ENCODE assay signal across 8 mouse cellular contexts in genomic region chr11:75460103-75460843, GRCm38 (mm10). TPM values are rescaled to one million over a fixed set of nuclear protein-coding genes. Genes with fewer than 3 reads are reported as not detected.
DNase-seq lines count a peak whose midpoint lies in the region; ATAC-seq and TF ChIP-seq lines count a peak whose summit lies in the region.

No protein-coding gene starts in this region.

- peak; percentile 72 for TF ChIP-seq POLR2A in heart, adult 2 months (IDR thresholded peaks at IDR 0.05; ENCODE audit: insufficient read depth, low read depth, low read length)
- no peak for TF ChIP-seq POLR2A in kidney, adult 2 months (IDR thresholded peaks at IDR 0.05; ENCODE audit: low read depth, low read length)
- no peak for TF ChIP-seq POLR2A in small intestine, adult 2 months (IDR thresholded peaks at IDR 0.05; ENCODE audit: low read depth, low read length)

- peak overlapping the region; percentile 59 for H3K9ac ChIP-seq in embryonic facial prominence, embryonic 12.5 days
- H3K9ac ChIP-seq in heart, adult 2 months (ENCODE audit: low read depth, low read length): peak overlapping the region; percentile 55
- peak overlapping the region; percentile 58 for H3K9ac ChIP-seq in limb, embryonic 11.5 days (ENCODE audit: low read length)
- peak overlapping the region; percentile 56 for H3K9ac ChIP-seq in midbrain, embryonic 13.5 days (replicated peaks)

- H3K4me3 ChIP-seq in embryonic facial prominence, embryonic 12.5 days: peak overlapping the region; percentile 69
- H3K4me3 ChIP-seq in heart, adult 2 months: peak overlapping the region; percentile 60
- H3K4me3 ChIP-seq in kidney, adult 2 months (ENCODE audit: insufficient read depth, low read depth, low read length): peak overlapping the region; percentile 49
- H3K4me3 ChIP-seq in limb, embryonic 11.5 days (ENCODE audit: low read depth, low read length): peak overlapping the region; percentile 65
- H3K4me3 ChIP-seq in midbrain, embryonic 13.5 days (replicated peaks): peak overlapping the region; percentile 85
- H3K4me3 ChIP-seq in small intestine, adult 2 months (ENCODE audit: low read depth, low read length): peak overlapping the region; percentile 66

- WGBS in embryonic facial prominence, embryonic 12.5 days: 2% methylated on average over 19 of the region's 19 CpGs
- 3% methylated on average over 19 of the region's 19 CpGs for WGBS in heart, adult 2 months
- WGBS in kidney, adult 2 months: 6% methylated on average over 19 of the region's 19 CpGs
- 3% methylated on average over 19 of the region's 19 CpGs for WGBS in limb, embryonic 11.5 days
- 2% methylated on average over 19 of the region's 19 CpGs for WGBS in midbrain, embryonic 13.5 days
- WGBS in small intestine, adult 2 months: 9% methylated on average over 19 of the region's 19 CpGs

- peak; percentile 98 for DNase-seq in 3T3-L1 (ENCODE audit: low read depth, low spot score)
- peak; percentile 85 for DNase-seq in adrenal gland, postnatal 25 days
- DNase-seq in heart, adult 2 months: peak; percentile 85 to 92
- peak; percentile 98 for DNase-seq in kidney, adult 2 months
- DNase-seq in limb, embryonic 11.5 days (ENCODE audit: low spot score): peak; percentile 87

- H3K36me3 ChIP-seq in embryonic facial prominence, embryonic 12.5 days: 0 out of 2 replicates have a peak, but pooled peaks cover 3% of the 10 kb centered on the region
- H3K36me3 ChIP-seq in heart, adult 2 months (ENCODE audit: control insufficient read depth, insufficient read depth, low read length): peaks cover 18% of the 10 kb centered on the region
- H3K36me3 ChIP-seq in kidney, adult 2 months (ENCODE audit: control insufficient read depth, insufficient read depth, low read length): peaks cover 6% of the 10 kb centered on the region
- H3K36me3 ChIP-seq in limb, embryonic 11.5 days (ENCODE audit: control insufficient read depth, insufficient read depth, low read length): no peaks in the 10 kb centered on the region
- peaks cover 8% of the 10 kb centered on the region for H3K36me3 ChIP-seq in midbrain, embryonic 13.5 days
- H3K36me3 ChIP-seq in small intestine, adult 2 months (ENCODE audit: control insufficient read depth, insufficient read depth, low read length): peaks cover 16% of the 10 kb centered on the region

- H3K27me3 ChIP-seq in embryonic facial prominence, embryonic 12.5 days: no peaks in the 10 kb centered on the region
- no peaks in the 10 kb centered on the region for H3K27me3 ChIP-seq in heart, adult 2 months (ENCODE audit: control insufficient read depth, insufficient read depth, low read length)
- no peaks in the 10 kb centered on the region for H3K27me3 ChIP-seq in kidney, adult 2 months (replicated peaks; ENCODE audit: control insufficient read depth, insufficient read depth, low read length)
- no peaks in the 10 kb centered on the region for H3K27me3 ChIP-seq in limb, embryonic 11.5 days (ENCODE audit: control insufficient read depth, insufficient read depth, low read length)
- no peaks in the 10 kb centered on the region; the same call in 1 of the 2 replicates for H3K27me3 ChIP-seq in midbrain, embryonic 13.5 days
- H3K27me3 ChIP-seq in small intestine, adult 2 months (ENCODE audit: control insufficient read depth, insufficient read depth, low read length): no peaks in the 10 kb centered on the region

- intact Hi-C loops in heart, adult 2 months (cut with DNase I): loop anchor here (2.0 to 5.0 kb wide), 3 partner anchors 51 to 628 kb away; partner anchors contain the start of genes Mnt and Rilp

- H3K4me1 ChIP-seq in embryonic facial prominence, embryonic 12.5 days: peaks cover 33% of the 10 kb centered on the region
- H3K4me1 ChIP-seq in heart, adult 2 months (ENCODE audit: control insufficient read depth, insufficient read depth, low read length): peaks cover 20% of the 10 kb centered on the region
- peaks cover 34% of the 10 kb centered on the region for H3K4me1 ChIP-seq in kidney, adult 2 months (ENCODE audit: control insufficient read depth, insufficient read depth, low read length)
- peaks cover 25% of the 10 kb centered on the region for H3K4me1 ChIP-seq in limb, embryonic 11.5 days (ENCODE audit: control insufficient read depth, insufficient read depth, low read length)
- H3K4me1 ChIP-seq in midbrain, embryonic 13.5 days (replicated peaks): peaks cover 36% of the 10 kb centered on the region
- H3K4me1 ChIP-seq in small intestine, adult 2 months (ENCODE audit: control insufficient read depth, insufficient read depth, insufficient read length, low read length): peaks cover 24% of the 10 kb centered on the region

- peak overlapping the region; percentile 98 for H3K4me2 ChIP-seq in embryonic facial prominence, embryonic 12.5 days (replicated peaks)
- H3K4me2 ChIP-seq in limb, embryonic 11.5 days (ENCODE audit: low read depth, severe bottlenecking): peak overlapping the region; percentile 78
- H3K4me2 ChIP-seq in midbrain, embryonic 13.5 days (replicated peaks): peak overlapping the region; percentile 98

- TF ChIP-seq EP300 in heart, adult 2 months (IDR thresholded peaks at IDR 0.05; ENCODE audit: insufficient read depth, low read depth, low read length): 0 out of 2 replicates have a peak, but pooled peaks have one; percentile 66

- no peak for TF ChIP-seq CTCF in heart, adult 2 months (IDR thresholded peaks at IDR 0.05)
- TF ChIP-seq CTCF in kidney, adult 2 months (conservative IDR thresholded peaks at IDR 0.05; ENCODE audit: insufficient read depth, insufficient read length, low read depth, low read length): no peak
- no peak for TF ChIP-seq CTCF in small intestine, adult 2 months (IDR thresholded peaks at IDR 0.05; ENCODE audit: extremely low read depth, insufficient read length, insufficient replicate concordance, low read depth, low read length)

- no peaks in the 10 kb centered on the region for H3K79me2 ChIP-seq in heart, adult 2 months (replicated peaks; ENCODE audit: control insufficient read depth, insufficient read depth, low read length)

- peak overlapping the region; percentile 95 for H3K27ac ChIP-seq in embryonic facial prominence, embryonic 12.5 days
- peak overlapping the region; percentile 97 for H3K27ac ChIP-seq in heart, adult 2 months
- H3K27ac ChIP-seq in kidney, adult 2 months (ENCODE audit: insufficient read depth, low read depth, low read length): peak overlapping the region; percentile 95
- peak overlapping the region; percentile 80 for H3K27ac ChIP-seq in limb, embryonic 11.5 days (replicated peaks; ENCODE audit: low read depth, low read length)
- peak overlapping the region; percentile 81 for H3K27ac ChIP-seq in midbrain, embryonic 13.5 days
- H3K27ac ChIP-seq in small intestine, adult 2 months (ENCODE audit: insufficient read depth, low read depth, low read length): peak overlapping the region; percentile 100

- no peaks in the 10 kb centered on the region for H3K9me3 ChIP-seq in embryonic facial prominence, embryonic 12.5 days
- no peaks in the 10 kb centered on the region for H3K9me3 ChIP-seq in limb, embryonic 11.5 days (ENCODE audit: control insufficient read depth, low read length)
- H3K9me3 ChIP-seq in midbrain, embryonic 13.5 days: no peaks in the 10 kb centered on the region

- ATAC-seq in embryonic facial prominence, embryonic 12.5 days (ENCODE audit: insufficient number of reproducible peaks, insufficient read depth, low FRiP score, low TSS enrichment): no peak
- ATAC-seq in limb, embryonic 11.5 days (ENCODE audit: insufficient number of reproducible peaks, low FRiP score, low TSS enrichment, low read depth): no peak
- ATAC-seq in midbrain, embryonic 13.5 days: no peak

RNA-seq across cellular contexts. Expression of gene Tlcd2, which starts 1.2 kb away (rescaled TPM):
- total RNA-seq in adrenal gland, postnatal 25 days (2021): 16.2 and 16.8 TPM in 2 replicates
- 26.6 and 28.7 TPM in 2 replicates for polyA plus RNA-seq in embryonic facial prominence, embryonic 12.5 days (2016; fragmentation: Nextera tagmentation; extraction: Ambion mirVana)
- 1 to 10 TPM; 3.7 to 4.6 TPM for total RNA-seq in heart, adult 2 months (2021)
- 10.3 and 14.3 TPM in 2 replicates for polyA plus RNA-seq in heart, adult 2 months (2012; rRNA removed)
- 14.2 and 14.6 TPM in 2 replicates for polyA plus RNA-seq in kidney, adult 2 months (2012; rRNA removed)
- 10.4 and 11.3 TPM in 2 replicates for polyA plus RNA-seq in limb, embryonic 11.5 days (2014; fragmentation: Nextera tagmentation; extraction: Ambion mirVana)
- 2.0 and 2.5 TPM in 2 replicates for polyA plus RNA-seq in midbrain, embryonic 13.5 days (2015; fragmentation: Nextera tagmentation; extraction: Ambion mirVana)
- polyA plus RNA-seq in small intestine, adult 2 months (2012; rRNA removed): 27.9 and 78.8 TPM in 2 replicates

RNA-seq across cellular contexts. Expression of gene Wdr81, which starts 5.8 kb away (rescaled TPM):
- 21.9 and 23.5 TPM in 2 replicates for total RNA-seq in adrenal gland, postnatal 25 days (2021)
- polyA plus RNA-seq in embryonic facial prominence, embryonic 12.5 days (2016; fragmentation: Nextera tagmentation; extraction: Ambion mirVana): 7.0 and 7.1 TPM in 2 replicates
- 1 to 10 TPM; 7.0 to 8.3 TPM for total RNA-seq in heart, adult 2 months (2021)
- 6.6 and 9.6 TPM in 2 replicates for polyA plus RNA-seq in heart, adult 2 months (2012; rRNA removed)
- polyA plus RNA-seq in kidney, adult 2 months (2012; rRNA removed): 17.7 and 21.0 TPM in 2 replicates
- polyA plus RNA-seq in limb, embryonic 11.5 days (2014; fragmentation: Nextera tagmentation; extraction: Ambion mirVana): 3.3 and 3.4 TPM in 2 replicates
- 6.8 and 8.1 TPM in 2 replicates for polyA plus RNA-seq in midbrain, embryonic 13.5 days (2015; fragmentation: Nextera tagmentation; extraction: Ambion mirVana)
- polyA plus RNA-seq in small intestine, adult 2 months (2012; rRNA removed): 8.3 and 18.3 TPM in 2 replicates

RNA-seq across cellular contexts. Expression of gene Serpinf2, which starts 20.9 kb away (rescaled TPM):
- total RNA-seq in adrenal gland, postnatal 25 days (2021): 7.7 TPM in 1 of 2 replicates, not detected in the other
- polyA plus RNA-seq in embryonic facial prominence, embryonic 12.5 days (2016; fragmentation: Nextera tagmentation; extraction: Ambion mirVana): 0.08 and 0.14 TPM in 2 replicates
- total RNA-seq in heart, adult 2 months (2021): not detected
- 0.18 and 0.61 TPM in 2 replicates for polyA plus RNA-seq in heart, adult 2 months (2012; rRNA removed)
- 126 and 141 TPM in 2 replicates for polyA plus RNA-seq in kidney, adult 2 months (2012; rRNA removed)
- polyA plus RNA-seq in limb, embryonic 11.5 days (2014; fragmentation: Nextera tagmentation; extraction: Ambion mirVana): 0.52 TPM in 1 of 2 replicates, not detected in the other
- 0.07 TPM in 1 of 2 replicates, not detected in the other for polyA plus RNA-seq in midbrain, embryonic 13.5 days (2015; fragmentation: Nextera tagmentation; extraction: Ambion mirVana)
- 2.0 and 4.3 TPM in 2 replicates for polyA plus RNA-seq in small intestine, adult 2 months (2012; rRNA removed)

RNA-seq across cellular contexts. Expression of gene Prpf8, which starts 26.3 kb away (rescaled TPM):
- 147 and 166 TPM in 2 replicates for total RNA-seq in adrenal gland, postnatal 25 days (2021)
- 74.2 and 76.5 TPM in 2 replicates for polyA plus RNA-seq in embryonic facial prominence, embryonic 12.5 days (2016; fragmentation: Nextera tagmentation; extraction: Ambion mirVana)
- 10 to 100 TPM; 84.4 to 93.2 TPM for total RNA-seq in heart, adult 2 months (2021)
- polyA plus RNA-seq in heart, adult 2 months (2012; rRNA removed): 49.0 and 86.5 TPM in 2 replicates
- polyA plus RNA-seq in kidney, adult 2 months (2012; rRNA removed): 88.0 and 92.7 TPM in 2 replicates
- polyA plus RNA-seq in limb, embryonic 11.5 days (2014; fragmentation: Nextera tagmentation; extraction: Ambion mirVana): 111 and 123 TPM in 2 replicates
- polyA plus RNA-seq in midbrain, embryonic 13.5 days (2015; fragmentation: Nextera tagmentation; extraction: Ambion mirVana): 58.2 and 61.8 TPM in 2 replicates
- 23.4 and 44.2 TPM in 2 replicates for polyA plus RNA-seq in small intestine, adult 2 months (2012; rRNA removed)

RNA-seq across cellular contexts. Expression of gene Serpinf1, which starts 37.8 kb away (rescaled TPM):
- total RNA-seq in adrenal gland, postnatal 25 days (2021): 12.4 and 23.9 TPM in 2 replicates
- 224 and 237 TPM in 2 replicates for polyA plus RNA-seq in embryonic facial prominence, embryonic 12.5 days (2016; fragmentation: Nextera tagmentation; extraction: Ambion mirVana)
- 10 to 100 TPM; 17.4 to 28.5 TPM for total RNA-seq in heart, adult 2 months (2021)
- 84.5 and 96.1 TPM in 2 replicates for polyA plus RNA-seq in heart, adult 2 months (2012; rRNA removed)
- 17.2 and 29.9 TPM in 2 replicates for polyA plus RNA-seq in kidney, adult 2 months (2012; rRNA removed)
- polyA plus RNA-seq in limb, embryonic 11.5 days (2014; fragmentation: Nextera tagmentation; extraction: Ambion mirVana): 174 and 194 TPM in 2 replicates
- 27.5 and 31.5 TPM in 2 replicates for polyA plus RNA-seq in midbrain, embryonic 13.5 days (2015; fragmentation: Nextera tagmentation; extraction: Ambion mirVana)
- polyA plus RNA-seq in small intestine, adult 2 months (2012; rRNA removed): 5.8 and 13.7 TPM in 2 replicates

Comparison
In these comparisons a context has a peak if more than half of its experiments do, and no peak if none do; other contexts are left out.
1. RNA of gene Serpinf2, which starts 20.9 kb away (polyA plus RNA-seq): 126 to 141 TPM in kidney, adult 2 months; 2.0 to 4.3 TPM in small intestine, adult 2 months, 0.52 TPM in limb, embryonic 11.5 days, 0.18 to 0.61 TPM in heart, adult 2 months, 0.08 to 0.14 TPM in embryonic facial prominence, embryonic 12.5 days and 0.07 TPM in midbrain, embryonic 13.5 days; every median in the first group is over 10 times any median in the second.
2. Peak in every context shown above with its lines, with median percentiles within 50 percentile points of each other: DNase-seq, H3K27ac ChIP-seq, H3K4me2 ChIP-seq, H3K4me3 ChIP-seq and H3K9ac ChIP-seq.